Mouse (Mus musculus) kidney, adult 2 months (tissue): ENCODE results near the gene Lrmda. TPM values are rescaled to one million over a fixed set of nuclear protein-coding genes. Genes with fewer than 3 reads are reported as not detected.

Experiments used
- DNase-seq: peaks from one replicate; pipeline ENCODE4 v3.0.0; 2021
- H3K27ac ChIP-seq: fragments of 200-500 bp; 2 replicates; pipeline ENCODE4 v1.5.1; 2012; ENCODE audit warnings: low read depth, low read length, control low read depth, inconsistent platforms; ENCODE audit not compliant: insufficient read depth
- H3K27me3 ChIP-seq: fragments of 200-500 bp; replicated peaks from 2 replicates; pipeline ENCODE4 v1.6.1; 2012; ENCODE audit warnings: mild to moderate bottlenecking, moderate library complexity, low read length, inconsistent platforms; ENCODE audit not compliant: control insufficient read depth, insufficient read depth
- H3K36me3 ChIP-seq: fragments of 200-500 bp; 2 replicates; pipeline ENCODE4 v1.6.1; 2012; ENCODE audit warnings: mild to moderate bottlenecking, moderate library complexity, low read length, inconsistent platforms; ENCODE audit not compliant: control insufficient read depth, insufficient read depth
- H3K4me1 ChIP-seq: fragments of 200-500 bp; 2 replicates; pipeline ENCODE4 v1.6.1; 2011; ENCODE audit warnings: low read length; ENCODE audit not compliant: control insufficient read depth, insufficient read depth
- H3K4me3 ChIP-seq: fragments of 200-500 bp; 2 replicates; pipeline ENCODE4 v1.5.1; 2011; ENCODE audit warnings: mild to moderate bottlenecking, low read depth, low read length, control low read depth; ENCODE audit not compliant: insufficient read depth
- CTCF ChIP-seq: fragments of 200-500 bp; conservative IDR thresholded peaks from 2 replicates; pipeline ENCODE4 v1.5.1; 2011; ENCODE audit warnings: low read depth, mild to moderate bottlenecking, control low read depth, low read length, moderate library complexity, mixed read lengths; ENCODE audit not compliant: insufficient read depth, insufficient read length
- POLR2A ChIP-seq: fragments of 200-500 bp; IDR thresholded peaks from one replicate; pipeline ENCODE4 v1.6.1; 2011; ENCODE audit warnings: low read depth, low read length, control low read depth
- WGBS: fragments of 180-500 bp; shearing (Covaris S2); methylation state at CpG from one replicate; pipeline ENCODE4 v1.1.7; 2018; 5-methylcytosine and 5-hydroxymethylcytosine counted together
- polyA plus RNA-seq: library from polyadenylated mRNA; depleted of rRNA; stranded (reverse); fragments of >200 nt; gene quantifications from 2 replicates; pipeline ENCODE4 v1.2.3, GENCODE M21; 2012

Lrmda gene
- polyA plus RNA-seq, 1 experiment, result 3.3 TPM

DNA sequence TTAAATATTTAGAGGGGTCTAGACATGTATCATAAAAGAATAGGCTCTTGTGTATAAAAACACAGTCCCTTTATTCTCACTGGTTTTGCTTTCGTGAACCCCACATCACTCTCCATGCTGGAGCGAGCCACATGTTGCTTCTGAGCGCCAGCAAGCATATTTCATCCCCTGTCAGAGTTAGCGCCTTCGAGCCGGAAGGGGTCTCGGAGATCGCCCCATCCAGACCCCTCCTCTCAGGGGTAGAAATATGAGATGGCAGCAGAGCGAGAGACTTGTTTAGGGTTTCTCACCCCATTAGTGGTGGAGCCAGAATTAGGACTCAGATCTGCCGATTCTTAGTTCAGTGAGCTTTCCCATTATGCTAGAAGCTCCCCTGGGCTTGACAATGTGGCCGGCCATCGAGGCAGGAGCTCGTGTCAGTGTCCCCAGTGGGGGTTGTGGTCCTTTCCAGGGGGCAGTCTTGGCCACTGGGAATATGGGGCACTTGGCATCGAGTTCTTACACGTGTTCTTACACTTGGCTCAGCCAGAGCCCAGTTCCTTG, 269.9 kb downstream of the Lrmda start:
- Histone ChIP-seq H3K27me3 (no peaks in the 10 kb centered on the region), H3K4me3 (no peak overlapping the region), H3K27ac (no peak overlapping the region), H3K4me1 (no peaks in the 10 kb centered on the region), H3K36me3 (no peaks in the 10 kb centered on the region)
- 70% methylated on average over 15 of the region's 15 CpGs for WGBS
- DNase-seq, result peak; percentile 41
- TF ChIP-seq POLR2A (no peak), CTCF (no peak)

DNA sequence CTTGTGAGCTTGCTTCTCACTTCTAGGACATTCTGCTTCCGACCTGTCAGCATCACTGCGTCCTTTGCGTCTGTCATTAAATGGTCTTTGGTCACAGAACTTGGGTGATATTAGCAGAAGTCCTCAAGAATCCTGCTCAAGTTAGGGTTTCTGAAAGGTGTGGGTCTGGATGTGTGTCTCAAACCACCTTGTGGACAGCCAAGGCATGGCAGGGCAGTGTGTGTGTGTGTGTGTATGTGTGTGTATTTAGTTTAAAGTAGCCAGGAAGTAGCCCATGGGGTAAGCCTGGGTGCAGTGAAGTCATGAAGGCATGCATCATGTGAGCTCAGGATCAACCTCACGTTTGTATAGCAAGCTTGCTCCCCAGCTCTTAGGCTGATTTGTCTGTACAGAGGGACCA, 274.9 kb downstream of the Lrmda start:
- no peak for TF ChIP-seq POLR2A
- peak; percentile 31; the same call in 1 of the 2 replicates for TF ChIP-seq CTCF
- H3K36me3 ChIP-seq, result no peaks in the 10 kb centered on the region
- 90% methylated on average over 4 of the region's 4 CpGs for WGBS

DNA sequence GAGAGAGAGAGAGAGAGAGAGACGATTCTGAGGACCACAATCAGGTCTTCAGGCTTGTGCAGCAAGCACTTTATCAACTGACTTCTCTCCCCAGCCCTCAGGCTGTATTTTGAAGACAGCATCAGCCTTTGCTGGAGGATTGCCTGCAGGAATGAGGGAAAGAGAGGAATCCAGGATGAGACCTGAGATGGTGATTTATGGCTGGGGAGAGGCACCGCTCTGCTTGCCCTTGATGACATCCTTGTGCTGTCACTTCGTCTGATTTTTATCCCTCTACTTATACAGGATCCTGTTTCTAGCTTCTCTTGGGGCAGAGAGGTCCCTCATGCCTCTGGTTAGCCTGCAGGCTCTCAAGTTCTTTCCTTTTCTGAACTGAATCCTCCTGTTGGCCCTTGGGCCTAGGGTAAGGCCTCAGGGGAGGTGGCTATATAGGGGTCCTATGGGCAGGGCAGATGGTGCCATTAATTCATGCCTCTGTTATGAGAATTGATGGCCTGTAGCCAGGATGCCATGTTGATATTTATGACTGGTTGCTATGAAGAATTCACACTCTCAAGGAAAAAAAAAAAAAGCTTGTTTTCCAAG, 277.2 kb downstream of the Lrmda start:
- no peak overlapping the region for H3K4me3 ChIP-seq
- DNase-seq, result no peak
- 72% methylated on average over 3 of the region's 3 CpGs for WGBS
- no peak overlapping the region for H3K27ac ChIP-seq
- peaks cover 2% of the 10 kb centered on the region; the same call in 1 of the 2 replicates for H3K4me1 ChIP-seq
- no peaks in the 10 kb centered on the region for H3K27me3 ChIP-seq
- TF ChIP-seq CTCF (no peak), POLR2A (no peak)
- H3K36me3 ChIP-seq, result no peaks in the 10 kb centered on the region

More for the DNA sequence above, 274.9 kb downstream of the Lrmda start:
- no peaks in the 10 kb centered on the region for H3K4me1 ChIP-seq
- H3K4me3 ChIP-seq, result no peak overlapping the region
- no peaks in the 10 kb centered on the region for H3K27me3 ChIP-seq
- no peak for DNase-seq
- no peak overlapping the region for H3K27ac ChIP-seq

DNA sequence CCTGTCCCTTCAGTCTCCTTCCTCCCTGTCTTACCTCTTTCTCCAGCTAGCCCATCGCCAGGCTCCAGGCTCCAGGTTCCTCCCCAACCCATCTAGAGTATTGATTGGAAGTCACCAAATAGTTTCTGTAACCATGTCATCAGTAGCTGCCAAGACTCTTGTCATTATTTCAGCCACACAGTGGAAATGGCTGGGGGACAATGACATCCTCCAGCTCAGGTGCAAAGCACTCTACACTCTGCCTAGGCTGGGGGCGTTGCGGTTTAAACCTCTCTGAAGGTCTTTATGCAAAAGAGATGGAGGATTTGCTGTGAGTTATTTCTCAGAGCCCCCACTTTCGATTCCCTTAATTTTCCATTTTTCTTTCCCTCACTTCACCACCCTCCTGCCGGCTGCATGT, 287.2 kb downstream of the Lrmda start:
- Histone ChIP-seq H3K27ac (no peak overlapping the region), H3K4me3 (no peak overlapping the region), H3K4me1 (no peaks in the 10 kb centered on the region), H3K36me3 (no peaks in the 10 kb centered on the region), H3K27me3 (no peaks in the 10 kb centered on the region)
- DNase-seq, result no peak
- no peak for TF ChIP-seq POLR2A
- 95% methylated on average over 5 of the region's 5 CpGs for WGBS

- H3K36me3 ChIP-seq, result no peaks in the 10 kb centered on the region
- no peaks in the 10 kb centered on the region for H3K4me1 ChIP-seq
- H3K4me3 ChIP-seq, result no peak overlapping the region
- DNase-seq, result no peak
- H3K27ac ChIP-seq, result no peak overlapping the region
- WGBS, result 66% methylated on average over 6 of the region's 6 CpGs
- H3K27me3 ChIP-seq, result no peaks in the 10 kb centered on the region
- no peak for TF ChIP-seq CTCF
- TF ChIP-seq POLR2A, result no peak
Measured at GRCm38 (mm10) chr14:22308059-22308458, 288.5 kb downstream of the Lrmda start.

DNA sequence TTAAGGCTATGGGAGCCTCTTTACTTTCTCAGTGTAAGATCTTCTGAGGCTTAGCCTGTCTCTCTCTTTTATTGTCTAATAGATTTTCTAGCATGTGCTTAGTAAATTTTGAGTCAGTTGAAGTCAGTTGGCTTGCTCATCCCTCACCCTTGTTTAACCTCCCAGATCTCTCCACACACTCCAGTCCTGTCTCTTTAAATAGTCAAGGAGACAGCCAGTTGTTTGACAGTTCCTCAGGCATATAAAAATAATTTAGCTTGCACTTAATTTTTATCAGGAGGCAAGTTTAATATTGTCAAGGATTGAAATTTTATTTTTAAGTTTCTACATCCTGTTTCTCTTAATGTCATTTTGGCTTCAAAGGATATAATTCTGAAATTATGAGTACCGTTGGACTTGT, 303.5 kb downstream of the Lrmda start:
- DNase-seq, result peak; percentile 12
- TF ChIP-seq POLR2A (no peak), CTCF (no peak)
- Histone ChIP-seq H3K4me1 (no peaks in the 10 kb centered on the region), H3K27ac (no peak overlapping the region), H3K27me3 (no peaks in the 10 kb centered on the region), H3K4me3 (no peak overlapping the region), H3K36me3 (no peaks in the 10 kb centered on the region)
- 52% methylated on average over 1 of the region's 1 CpGs for WGBS

DNA sequence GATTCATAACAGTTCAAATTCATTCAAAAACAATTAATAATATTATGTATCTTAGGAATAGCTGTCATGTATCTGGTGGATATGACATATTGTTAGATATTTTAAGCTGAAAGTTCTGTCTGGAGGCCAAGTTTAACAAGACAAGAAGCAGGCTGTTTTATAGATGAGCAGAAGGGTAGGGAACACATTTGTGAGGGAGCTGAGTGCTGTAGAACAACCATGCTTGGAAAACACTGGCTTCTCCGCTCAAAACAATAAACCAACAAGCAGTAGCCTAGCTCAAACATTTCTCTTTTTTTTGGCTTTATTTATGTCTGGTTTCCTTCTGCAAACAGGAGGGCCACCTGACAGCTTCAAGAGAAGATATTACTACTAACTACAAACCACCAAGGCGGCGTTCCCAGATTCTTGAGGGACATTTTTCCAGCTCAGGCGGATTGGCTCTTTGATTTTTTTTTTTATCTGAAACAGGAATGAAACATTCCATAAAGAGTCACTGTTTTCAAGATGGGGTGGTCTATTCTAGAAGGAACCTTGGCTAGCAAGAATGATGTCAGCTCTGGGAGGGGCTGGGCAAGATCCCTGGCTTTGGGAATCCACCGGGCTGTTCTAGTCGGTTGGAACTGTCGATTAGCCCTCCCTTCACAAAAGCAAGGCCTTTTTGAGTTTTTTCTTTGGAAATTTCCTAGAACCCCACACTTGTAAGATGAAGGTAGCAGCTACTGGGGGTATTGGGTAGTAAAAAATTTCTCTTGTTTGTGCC, 304.2 kb downstream of the Lrmda start:
- Histone ChIP-seq H3K4me3 (no peak overlapping the region), H3K36me3 (no peaks in the 10 kb centered on the region), H3K4me1 (no peaks in the 10 kb centered on the region), H3K27ac (no peak overlapping the region), H3K27me3 (no peaks in the 10 kb centered on the region)
- 82% methylated on average over 7 of the region's 7 CpGs for WGBS
- TF ChIP-seq POLR2A (no peak), CTCF (no peak)
- peak; percentile 33 for DNase-seq
